Mouse (Mus musculus) brain, embryonic 14.5 days (tissue): Measurements from ENCODE around the gene Bex1. TPM values are rescaled to one million over a fixed set of nuclear protein-coding genes. Genes with fewer than 3 reads are reported as not detected.

ENCODE experiments used
- DNase-seq: peaks from one replicate; pipeline ENCODE4 v3.0.0-alpha.2; 2011; ENCODE audit warnings: low read depth
- CTCF ChIP-seq: fragments of 200-500 bp; IDR thresholded peaks from 2 replicates; pipeline ENCODE4 v1.5.1; 2012; ENCODE audit warnings: inconsistent platforms, mild to moderate bottlenecking, moderate library complexity, borderline replicate concordance; ENCODE audit not compliant: insufficient read depth, insufficient read length; ENCODE audit errors: extremely low read depth
- POLR2A ChIP-seq: fragments of 200-500 bp; IDR thresholded peaks from 2 replicates; pipeline ENCODE4 v1.6.1; 2012; ENCODE audit warnings: mild to moderate bottlenecking, inconsistent platforms, borderline replicate concordance; ENCODE audit not compliant: poor library complexity, insufficient read depth, insufficient read length, severe bottlenecking; ENCODE audit errors: extremely low read depth
- polyA plus RNA-seq: library from polyadenylated mRNA; depleted of rRNA; stranded (reverse); fragments of >200 nt; gene quantifications from 2 replicates; pipeline ENCODE4 v1.2.3, GENCODE M21; 2012; rRNA removed

Gene Bex1
- polyA plus RNA-seq, 1 experiment = 187 TPM

DNA sequence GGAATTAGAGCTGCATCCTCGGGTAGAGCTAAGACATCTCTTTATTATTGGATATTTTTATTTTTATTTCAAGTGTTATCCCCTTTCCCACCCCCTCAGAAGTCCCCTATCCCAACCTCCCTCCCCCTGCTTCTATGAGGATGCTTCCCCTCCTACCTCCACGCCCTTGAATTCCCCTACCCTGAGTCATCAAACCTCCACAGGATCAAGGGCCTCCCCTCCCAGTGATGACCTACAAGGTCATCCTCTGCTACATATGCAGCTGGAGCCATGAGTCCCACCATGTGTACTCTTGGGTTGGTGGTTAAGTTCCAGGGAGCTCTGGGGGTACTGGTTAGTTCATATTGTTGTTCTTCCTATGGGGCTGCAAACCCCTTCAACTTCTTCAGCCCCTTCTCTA, 1.9 kb downstream of the Bex1 start:
- no peak for TF ChIP-seq POLR2A
- no peak for TF ChIP-seq CTCF
- DNase-seq = no peak

GRCm38 (mm10) chrX:136204406-136204805, 10.9 kb downstream of the Bex1 start:
- no peak for TF ChIP-seq CTCF
- TF ChIP-seq POLR2A = no peak
- DNase-seq = no peak

GRCm38 (mm10) chrX:136203664-136204066, 11.6 kb downstream of the Bex1 start, which contains the start of gene Tceal5:
TSS of gene Tceal5 (minus strand) at chrX:136203876.
- peak; percentile 90 for DNase-seq
- TF ChIP-seq CTCF (no peak), POLR2A (no peak)

DNA sequence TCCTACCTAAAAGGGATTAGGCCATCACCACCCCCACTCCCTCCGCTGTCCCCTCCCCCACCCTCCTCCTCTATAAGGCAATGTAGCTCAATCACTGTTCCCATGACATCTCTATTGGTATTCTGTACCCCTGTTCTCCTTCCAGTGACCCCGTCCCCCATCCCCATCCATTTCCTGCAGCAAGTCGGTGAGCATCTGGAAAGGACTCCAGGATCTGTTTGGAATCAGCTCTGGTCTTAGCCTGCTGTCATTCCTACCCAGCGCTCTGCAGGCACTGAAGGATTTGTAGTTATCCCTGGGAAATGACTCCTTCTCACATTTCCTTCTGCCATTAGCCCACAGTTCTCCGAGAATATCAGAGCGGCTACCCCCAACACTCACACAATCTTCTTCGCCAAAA, 12.1 kb downstream of the Bex1 start:
- DNase-seq = no peak
- TF ChIP-seq POLR2A = no peak
- TF ChIP-seq CTCF = no peak

DNA sequence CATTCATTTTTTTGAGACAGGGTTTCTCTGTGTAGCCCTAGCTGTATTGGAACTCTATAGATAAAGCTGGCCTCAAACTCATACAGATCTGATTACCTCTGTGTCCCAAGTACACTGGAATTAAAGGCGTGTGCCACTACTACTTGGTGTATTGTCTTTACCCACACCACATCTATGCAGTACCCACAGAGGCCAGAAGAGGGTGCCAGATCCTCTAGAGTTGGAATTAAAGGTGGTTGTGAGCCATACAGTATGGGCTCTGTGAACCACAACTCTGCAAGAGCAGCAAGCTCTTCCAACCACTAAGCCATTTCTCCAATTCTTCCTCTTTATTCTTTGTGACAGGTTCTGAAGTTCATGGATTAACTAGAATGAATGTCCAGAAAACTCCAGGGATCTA, 18.4 kb downstream of the Bex1 start:
- DNase-seq = no peak

GRCm38 (mm10) chrX:136195193-136195944, 19.9 kb downstream of the Bex1 start:
- no peak for DNase-seq
- TF ChIP-seq POLR2A (no peak), CTCF (no peak)

More for the DNA sequence above, 18.4 kb downstream of the Bex1 start:
- TF ChIP-seq POLR2A = no peak
- TF ChIP-seq CTCF = peak; percentile 35; the same call in 1 of the 2 replicates

GRCm38 (mm10) chrX:136183107-136183506, 32.2 kb downstream of the Bex1 start:
- TF ChIP-seq POLR2A (no peak), CTCF (no peak)

GRCm38 (mm10) chrX:136180897-136181553, 34.3 kb downstream of the Bex1 start:
- peak; percentile 3 for DNase-seq
- TF ChIP-seq CTCF (no peak), POLR2A (no peak)

More at GRCm38 (mm10) chrX:136183107-136183506, 32.2 kb downstream of the Bex1 start:
- no peak for DNase-seq

DNA sequence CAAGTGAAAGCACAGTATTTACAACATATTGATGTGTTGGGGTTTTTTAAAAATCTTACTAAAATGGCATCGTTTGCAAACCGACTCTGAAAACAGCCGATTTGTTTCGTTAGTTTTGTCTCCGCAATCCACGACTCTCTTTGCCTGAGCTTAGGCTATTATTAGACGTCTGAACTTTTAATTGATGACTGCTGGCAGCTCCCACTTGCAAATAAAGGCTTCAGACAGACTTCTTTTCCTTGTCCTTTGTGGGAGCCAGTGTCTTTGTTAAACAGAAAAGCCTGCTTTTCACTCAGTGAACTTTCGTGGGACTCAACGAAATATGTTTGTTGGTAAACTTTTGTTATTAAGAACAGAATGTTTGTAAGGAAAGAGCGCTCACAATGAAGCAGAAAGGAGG, 42.5 kb downstream of the Bex1 start:
- TF ChIP-seq CTCF = no peak
- TF ChIP-seq POLR2A = no peak
- peak; percentile 60 for DNase-seq

DNA sequence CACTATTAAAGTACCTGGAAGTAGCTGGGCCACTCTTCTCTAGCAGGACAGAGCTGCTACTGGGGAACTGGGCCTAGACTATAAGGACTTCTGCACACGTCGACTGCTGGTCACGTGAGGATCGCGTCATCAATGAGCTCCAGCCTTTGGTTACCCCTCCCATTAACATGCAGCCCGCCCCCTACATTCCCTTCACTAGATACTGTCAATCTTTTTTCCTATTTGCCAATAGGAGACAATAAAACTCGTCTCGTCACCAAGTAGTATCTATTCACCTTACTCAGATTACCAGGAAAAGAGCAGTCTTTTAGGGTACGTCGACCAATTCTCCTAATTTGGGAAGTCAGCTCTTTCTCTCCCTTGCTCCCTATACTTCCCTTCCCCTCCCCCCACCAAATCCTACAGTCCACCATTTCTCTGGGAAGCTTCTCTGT, 43.2 kb downstream of the Bex1 start, which contains the start of gene Tceal8:
Gene Tceal8, minus strand, starts transcription at position 225 of the 434 bp plus-strand sequence.
- no peak for TF ChIP-seq CTCF
- TF ChIP-seq POLR2A = peak; percentile 42; the same call in 1 of the 2 replicates
- DNase-seq = peak; percentile 98

- peak; percentile 90 for DNase-seq
- no peak for TF ChIP-seq POLR2A
- no peak for TF ChIP-seq CTCF
These were observed 43.9 kb downstream of the Bex1 start for GRCm38 (mm10) chrX:136171189-136172117.

DNA sequence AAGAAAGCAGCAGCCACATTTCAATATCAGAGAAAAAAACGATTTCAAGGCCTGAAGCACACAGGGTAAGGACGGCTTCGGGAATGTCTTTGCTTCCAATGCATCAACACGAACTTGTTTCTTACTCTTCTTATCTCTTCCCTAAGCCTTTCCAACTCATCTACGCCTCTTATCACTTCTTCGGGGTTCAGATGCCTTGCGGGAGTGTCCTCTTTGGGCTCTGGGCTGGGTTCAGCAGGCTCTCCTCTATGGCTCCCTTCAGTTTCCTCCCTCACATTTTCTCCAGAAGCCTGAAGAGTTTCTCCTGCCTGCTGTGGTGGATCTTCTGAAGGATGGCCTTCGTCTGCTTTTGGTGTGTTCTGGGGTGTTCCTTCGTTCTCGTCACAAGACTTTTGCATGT, 44.7 kb downstream of the Bex1 start:
- TF ChIP-seq CTCF = no peak
- no peak for TF ChIP-seq POLR2A
- no peak for DNase-seq

Other genes with a start within 250 kb of the Bex1 start
- gene Arxes2, start 221.7 kb downstream of the Bex1 start, polyA plus RNA-seq = 130 and 147 TPM in 2 replicates
- gene Arxes1, start 182.1 kb downstream of the Bex1 start, polyA plus RNA-seq = 22.5 and 43.7 TPM in 2 replicates
- gene Bex2, start 147.3 kb downstream of the Bex1 start, polyA plus RNA-seq = 294 and 337 TPM in 2 replicates
- gene Nxf3, start 130.3 kb downstream of the Bex1 start, polyA plus RNA-seq = 0.07 and 0.09 TPM in 2 replicates
- gene Bex4, start 76.5 kb downstream of the Bex1 start, polyA plus RNA-seq = 64.7 and 73.7 TPM in 2 replicates
- 76.5 and 80.0 TPM in 2 replicates for gene Tceal8, start 43.2 kb downstream of the Bex1 start, polyA plus RNA-seq
- gene Tceal5, start 11.6 kb downstream of the Bex1 start, polyA plus RNA-seq = 17.9 and 34.9 TPM in 2 replicates
- gene Tceal7, start 734 bp downstream of the Bex1 start, polyA plus RNA-seq = 1.3 and 1.5 TPM in 2 replicates
- gene Tceal9, start 29.6 kb upstream of the Bex1 start, polyA plus RNA-seq = 194 and 222 TPM in 2 replicates
- gene Bex3, start 54.7 kb upstream of the Bex1 start, polyA plus RNA-seq = 619 and 631 TPM in 2 replicates